Mouse (Mus musculus) heart, adult 2 months (tissue): Measurements from ENCODE around the gene Ascl2. TPM values are rescaled to one million over a fixed set of nuclear protein-coding genes. Genes with fewer than 3 reads are reported as not detected.

ENCODE experiments used
- DNase-seq, 2 experiments: peaks; one replicate each; pipeline ENCODE4 v3.0.0; 2021
- H3K27ac ChIP-seq: fragments of 200-600 bp; 2 replicates; pipeline ENCODE4 v1.8.1; 2022
- H3K27me3 ChIP-seq: fragments of 200-500 bp; 2 replicates; pipeline ENCODE4 v1.6.1; 2012; ENCODE audit warnings: mild to moderate bottlenecking, low read length, inconsistent platforms, mixed read lengths; ENCODE audit not compliant: control insufficient read depth, insufficient read depth
- H3K36me3 ChIP-seq: fragments of 200-500 bp; 2 replicates; pipeline ENCODE4 v1.6.1; 2012; ENCODE audit warnings: low read length, inconsistent platforms; ENCODE audit not compliant: control insufficient read depth, insufficient read depth
- H3K4me1 ChIP-seq: fragments of 200-500 bp; 2 replicates; pipeline ENCODE4 v1.6.1; 2011; ENCODE audit warnings: low read length; ENCODE audit not compliant: control insufficient read depth, insufficient read depth
- H3K4me3 ChIP-seq: fragments of 200-600 bp; 2 replicates; pipeline ENCODE4 v1.8.1; 2022
- H3K79me2 ChIP-seq: fragments of 200-500 bp; replicated peaks from 2 replicates; pipeline ENCODE4 v1.6.1; 2012; ENCODE audit warnings: mild to moderate bottlenecking, inconsistent platforms, low read length, moderate library complexity, mixed read lengths; ENCODE audit not compliant: control insufficient read depth, insufficient read depth
- H3K9ac ChIP-seq: fragments of 200-500 bp; 2 replicates; pipeline ENCODE4 v1.6.1; 2012; ENCODE audit warnings: low read depth, mild to moderate bottlenecking, control low read depth, inconsistent platforms, low read length, mixed read lengths
- CTCF ChIP-seq: fragments of 200-600 bp; IDR thresholded peaks from 2 replicates; pipeline ENCODE4 v1.8.1; 2022; ENCODE audit warnings: antibody characterized with exemption, mild to moderate bottlenecking, moderate library complexity
- EP300 ChIP-seq: fragments of 200-500 bp; IDR thresholded peaks from 2 replicates; pipeline ENCODE4 v1.6.1; 2011; ENCODE audit warnings: low read depth, low read length, control low read depth; ENCODE audit not compliant: insufficient read depth
- POLR2A ChIP-seq: fragments of 200-500 bp; IDR thresholded peaks from 2 replicates; pipeline ENCODE4 v1.6.1; 2011; ENCODE audit warnings: mild to moderate bottlenecking, low read depth, low read length, control low read depth; ENCODE audit not compliant: insufficient read depth
- WGBS: fragments of 180-500 bp; shearing (Covaris S2); methylation state at CpG from one replicate; pipeline ENCODE4 v1.1.7; 2018; 5-methylcytosine and 5-hydroxymethylcytosine counted together
- intact Hi-C: fragments of 180-260 bp; cut with DNase I; formaldehyde crosslinking; loops from one replicate; pipeline ENCODE4 v1.15.1; 2025
- polyA plus RNA-seq: library from polyadenylated mRNA; depleted of rRNA; stranded (reverse); fragments of >200 nt; gene quantifications from 2 replicates; pipeline ENCODE4 v1.2.3, GENCODE M21; 2012
- total RNA-seq, 2 experiments: library from RNA; stranded (reverse); gene quantifications; 2 replicates each; pipeline ENCODE4 v1.2.3; 2021

The Ascl2 gene
- total and polyA plus RNA-seq, 3 experiments, result 0.08 TPM; not detected in 2

DNA sequence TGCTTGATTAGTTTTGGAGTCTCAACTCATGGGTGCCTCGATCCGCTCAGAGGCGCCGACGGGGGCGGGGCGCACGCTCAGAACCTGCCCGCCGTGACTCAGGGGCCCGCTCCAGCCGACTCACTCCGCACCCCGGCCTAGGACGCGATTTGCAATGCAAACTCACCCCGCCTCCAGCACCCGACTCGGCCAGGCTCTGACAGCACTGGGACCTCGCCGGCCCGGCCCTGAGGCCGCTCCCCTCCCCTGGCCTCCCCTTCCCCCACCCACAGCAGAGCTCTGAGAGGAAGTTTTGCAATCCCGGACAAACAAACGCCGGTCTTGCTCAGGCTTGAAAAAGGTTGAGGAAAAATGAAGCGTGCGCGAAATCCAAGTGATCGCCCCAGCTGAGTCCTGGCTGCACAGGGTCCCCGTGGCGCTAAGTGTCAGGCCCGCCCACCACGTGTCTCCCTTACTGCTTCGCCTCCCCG, 1.6 kb downstream of the Ascl2 start:
- intact Hi-C loops, result no loop called here
- WGBS, result under 1% methylated on average over 36 of the region's 36 CpGs
- TF ChIP-seq POLR2A (no peak), CTCF (no peak), EP300 (no peak)
- H3K4me1 ChIP-seq, result no peaks in the 10 kb centered on the region
- DNase-seq, result peak; percentile 31 to 38
- peak overlapping the region; percentile 44 for H3K4me3 ChIP-seq
- no peak overlapping the region for H3K9ac ChIP-seq
- H3K27me3 ChIP-seq, result peaks cover 14% of the 10 kb centered on the region
- no peaks in the 10 kb centered on the region for H3K36me3 ChIP-seq
- H3K79me2 ChIP-seq, result no peaks in the 10 kb centered on the region
- H3K27ac ChIP-seq, result no peak overlapping the region

DNA sequence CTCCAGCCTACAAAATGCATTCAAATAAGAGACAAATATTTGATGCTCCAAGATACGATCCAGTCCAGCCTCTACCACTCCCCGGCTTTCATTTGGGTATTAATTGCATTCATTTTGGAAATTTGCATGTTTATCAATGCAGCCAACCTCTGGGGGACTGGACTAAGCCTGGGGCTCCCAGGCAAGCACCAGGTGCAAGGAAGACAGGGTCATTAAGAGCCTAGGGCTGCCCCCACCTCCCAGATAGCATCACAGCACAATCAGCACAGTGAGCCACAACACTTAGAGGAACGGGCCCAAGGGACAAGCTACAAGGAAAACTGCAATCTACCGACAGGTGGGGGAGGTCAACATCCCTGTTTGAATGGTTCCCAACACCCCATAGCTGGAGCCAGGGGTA, 9.3 kb downstream of the Ascl2 start:
- H3K9ac ChIP-seq, result no peak overlapping the region
- H3K79me2 ChIP-seq, result no peaks in the 10 kb centered on the region
- no peaks in the 10 kb centered on the region for H3K4me1 ChIP-seq
- H3K4me3 ChIP-seq, result no peak overlapping the region
- no peak for DNase-seq
- H3K27me3 ChIP-seq, result no peaks in the 10 kb centered on the region
- no peaks in the 10 kb centered on the region for H3K36me3 ChIP-seq
- H3K27ac ChIP-seq, result no peak overlapping the region
- TF ChIP-seq EP300 (no peak), POLR2A (no peak), CTCF (no peak)
- WGBS, result 78% methylated on average over 4 of the region's 4 CpGs
- intact Hi-C loops, result no loop called here

DNA sequence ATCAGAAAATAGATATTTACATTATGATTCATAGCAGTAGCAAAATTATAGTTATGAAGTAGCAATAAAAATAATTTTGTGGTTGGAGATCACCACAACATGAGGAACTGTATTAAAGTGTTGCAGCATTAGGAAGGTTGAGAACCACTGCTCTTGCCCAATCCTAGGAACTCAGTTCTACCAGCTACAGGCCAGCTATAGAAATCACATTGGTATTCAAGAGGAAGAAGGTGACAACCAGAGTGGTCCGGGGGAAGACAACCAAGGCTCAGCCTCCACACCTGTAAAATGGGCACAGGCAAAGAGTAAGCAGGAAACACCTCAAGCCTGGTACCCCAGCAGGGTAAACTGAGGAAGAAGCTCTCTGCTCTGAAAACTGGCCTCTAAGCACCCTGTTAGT, 10.2 kb downstream of the Ascl2 start:
- intact Hi-C loops, result no loop called here

DNA sequence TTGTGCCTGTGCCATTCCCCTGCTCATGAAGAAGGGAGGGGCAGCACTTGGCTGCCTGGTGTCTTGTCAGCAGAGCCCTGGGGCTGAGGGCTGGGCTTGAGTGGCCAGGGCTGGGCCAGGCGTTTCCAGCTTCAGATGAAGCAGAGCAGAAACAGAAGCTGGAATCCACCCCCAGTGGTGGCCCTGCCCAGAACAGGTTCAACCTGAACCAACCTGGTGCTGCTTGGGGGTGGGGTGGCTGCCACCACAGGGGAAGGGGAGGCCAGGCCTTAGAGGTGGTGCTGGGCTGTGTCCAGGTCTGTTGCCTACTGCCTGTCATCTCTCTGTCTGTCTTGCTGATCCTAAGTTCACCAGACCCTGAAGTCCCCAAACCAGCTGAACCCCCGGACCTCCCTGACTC, 13.0 kb downstream of the Ascl2 start:
- 70% methylated on average over 2 of the region's 2 CpGs for WGBS
- no peak overlapping the region for H3K4me3 ChIP-seq
- no peaks in the 10 kb centered on the region for H3K79me2 ChIP-seq
- no peaks in the 10 kb centered on the region for H3K4me1 ChIP-seq
- intact Hi-C loops, result no loop called here
- 0 out of 2 replicates have a peak, but pooled peaks cover 2% of the 10 kb centered on the region for H3K27me3 ChIP-seq
- no peak overlapping the region for H3K9ac ChIP-seq
- TF ChIP-seq POLR2A, result no peak
- no peak overlapping the region for H3K27ac ChIP-seq
- DNase-seq, result no peak
- no peaks in the 10 kb centered on the region for H3K36me3 ChIP-seq

More for the DNA sequence above, 10.2 kb downstream of the Ascl2 start:
- no peaks in the 10 kb centered on the region for H3K79me2 ChIP-seq
- H3K27ac ChIP-seq, result no peak overlapping the region
- 87% methylated on average over 1 of the region's 1 CpGs for WGBS
- H3K36me3 ChIP-seq, result no peaks in the 10 kb centered on the region
- H3K27me3 ChIP-seq, result no peaks in the 10 kb centered on the region
- no peak overlapping the region for H3K9ac ChIP-seq
- H3K4me1 ChIP-seq, result no peaks in the 10 kb centered on the region
- H3K4me3 ChIP-seq, result no peak overlapping the region
- TF ChIP-seq CTCF (no peak), POLR2A (no peak), EP300 (no peak)
- no peak for DNase-seq

DNA sequence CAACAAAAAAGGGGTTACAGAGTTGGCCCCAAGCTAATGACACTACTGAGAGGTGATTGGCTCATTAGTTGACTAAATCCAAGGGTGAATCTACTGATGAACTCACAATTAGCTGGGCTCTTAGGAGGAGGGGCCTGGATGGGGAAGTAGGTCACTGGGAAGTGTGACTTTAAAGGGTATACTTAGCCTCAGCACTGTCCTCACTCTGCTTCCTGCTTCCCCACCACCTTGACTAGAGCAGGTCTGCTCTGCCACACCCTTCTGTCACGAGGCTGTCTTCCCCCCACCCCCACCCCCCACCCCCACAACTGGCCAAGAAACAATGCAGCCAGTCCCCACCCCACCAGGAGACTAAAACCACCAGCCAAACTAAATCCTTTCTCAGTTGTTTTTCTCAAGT, 19.5 kb downstream of the Ascl2 start:
- H3K4me1 ChIP-seq, result no peaks in the 10 kb centered on the region
- no peaks in the 10 kb centered on the region for H3K36me3 ChIP-seq
- H3K9ac ChIP-seq, result no peak overlapping the region
- no peak for TF ChIP-seq EP300
- no peak for TF ChIP-seq CTCF
- no peak for TF ChIP-seq POLR2A
- no peaks in the 10 kb centered on the region for H3K79me2 ChIP-seq
- H3K27ac ChIP-seq, result no peak overlapping the region
- intact Hi-C loops, result no loop called here
- no peak overlapping the region for H3K4me3 ChIP-seq
- no peak for DNase-seq
- H3K27me3 ChIP-seq, result 0 out of 2 replicates have a peak, but pooled peaks cover 2% of the 10 kb centered on the region
- 0% methylated on average over 1 of the region's 1 CpGs for WGBS

DNA sequence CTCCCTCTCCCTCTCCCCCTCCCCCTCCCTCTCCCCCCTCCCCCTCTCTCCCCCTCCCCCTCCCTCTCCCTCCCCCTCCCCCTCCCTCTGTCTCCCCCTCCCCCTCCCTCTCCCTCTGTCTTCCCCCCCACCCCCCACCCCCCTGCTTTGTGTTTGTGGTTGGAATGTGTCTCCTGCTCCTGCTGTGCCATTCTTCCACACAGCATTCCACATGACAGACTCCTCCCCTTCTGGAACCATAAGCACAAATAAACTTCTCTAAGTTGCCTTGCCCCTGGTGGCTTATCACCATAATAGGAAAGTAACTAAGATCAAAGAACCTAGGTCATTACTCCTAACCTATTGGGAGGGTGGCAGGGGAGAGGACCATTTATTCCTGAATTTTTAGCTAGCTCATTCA, 31.4 kb downstream of the Ascl2 start:
- no peak overlapping the region for H3K9ac ChIP-seq
- no peaks in the 10 kb centered on the region for H3K27me3 ChIP-seq
- intact Hi-C loops, result no loop called here
- no peak for TF ChIP-seq CTCF
- TF ChIP-seq POLR2A, result no peak
- no peak for TF ChIP-seq EP300
- H3K27ac ChIP-seq, result no peak overlapping the region
- H3K36me3 ChIP-seq, result no peaks in the 10 kb centered on the region
- H3K4me3 ChIP-seq, result no peak overlapping the region
- H3K79me2 ChIP-seq, result no peaks in the 10 kb centered on the region
- no peak for DNase-seq
- no peaks in the 10 kb centered on the region for H3K4me1 ChIP-seq

DNA sequence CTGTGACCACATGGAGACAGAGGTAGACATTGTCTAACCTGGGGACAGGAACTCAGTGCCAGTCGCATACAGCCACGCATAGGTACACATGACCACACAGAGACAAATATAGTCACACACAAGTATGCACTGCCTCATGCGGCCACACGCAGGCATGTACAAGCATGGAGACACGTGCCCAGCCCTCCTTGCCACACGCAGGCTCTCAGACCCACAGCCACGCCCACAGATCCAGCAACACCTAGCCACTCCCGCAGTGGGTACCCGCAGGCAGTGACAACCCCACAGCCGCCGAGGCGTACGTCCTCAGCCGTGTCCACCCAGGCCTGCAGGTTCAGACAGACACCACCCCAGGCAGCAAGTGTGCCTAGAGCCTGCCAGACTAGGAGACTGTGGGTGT, 33.4 kb downstream of the Ascl2 start:
- DNase-seq, result no peak
- no peak for TF ChIP-seq POLR2A
- no peak for TF ChIP-seq EP300
- no peak for TF ChIP-seq CTCF
- Histone ChIP-seq H3K27me3 (no peaks in the 10 kb centered on the region), H3K79me2 (no peaks in the 10 kb centered on the region), H3K36me3 (no peaks in the 10 kb centered on the region), H3K27ac (no peak overlapping the region), H3K4me1 (no peaks in the 10 kb centered on the region), H3K4me3 (no peak overlapping the region), H3K9ac (no peak overlapping the region)
- intact Hi-C loops, result no loop called here
- 83% methylated on average over 14 of the region's 14 CpGs for WGBS
